Mouse (Mus musculus): ENCODE measurements around the gene Sod2. TPM values are rescaled to one million over a fixed set of nuclear protein-coding genes. Genes with fewer than 3 reads are reported as not detected.
"Not testable (repeated sequence)": the region's sequence is repeated elsewhere in the genome, so short reads cannot be mapped to it uniquely, and the experiment has no call there.

Sod2 gene
- total and polyA plus RNA-seq, 2 experiments from 2014 or later = 149 to 229 TPM

DNA sequence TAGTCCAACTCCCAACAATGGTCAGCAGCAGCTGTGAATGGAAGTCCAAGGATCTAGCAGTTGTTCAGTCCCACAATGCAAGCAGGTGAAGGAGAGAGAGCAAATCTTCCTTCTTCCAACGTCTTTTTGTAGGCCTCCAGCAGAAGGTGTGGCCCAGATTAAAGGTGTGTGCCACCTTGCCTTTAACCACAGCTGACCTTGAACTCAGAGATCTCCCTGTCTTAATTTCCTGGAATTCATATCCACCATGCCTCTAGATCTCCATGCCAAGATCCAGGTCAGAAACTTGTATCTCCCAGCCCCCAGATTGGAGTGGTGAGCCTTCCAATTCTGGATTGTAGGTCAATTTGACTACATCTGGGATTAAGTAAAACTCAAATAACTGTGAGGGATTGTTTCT is 12.6 kb upstream of the Sod2 start, which contains the start of gene Wtap:
Wtap (minus strand) TSS at position 101 of the 400 bp plus-strand sequence.
- peak within 1 kb of the TSS; percentile 100 for H3K9ac ChIP-seq (replicated peaks; ENCODE audit: low read length)
- WGBS = 80% methylated on average over 1 of the region's 1 CpGs
- H3K36me3 ChIP-seq (ENCODE audit: insufficient read depth, low read length) = no peaks in the 10 kb centered on the region
- H3K4me1 ChIP-seq (ENCODE audit: insufficient read depth, low read length) = no peaks in the 10 kb centered on the region
- H3K4me2 ChIP-seq (ENCODE audit: low read depth, low read length) = peak within 1 kb of the TSS; percentile 88
- H3K9me3 ChIP-seq (ENCODE audit: low read length) = no peaks in the 10 kb centered on the region
- DNase-seq (ENCODE audit: low spot score) (no peak), ATAC-seq (no peak)
- H3K27me3 ChIP-seq (ENCODE audit: insufficient read depth, low read length) = no peaks in the 10 kb centered on the region
- H3K27ac ChIP-seq = peak within 1 kb of the TSS; percentile 100
- peak within 1 kb of the TSS; percentile 99 for H3K4me3 ChIP-seq (ENCODE audit: low read length)
- no peak for TF ChIP-seq CTCF (IDR thresholded peaks at IDR 0.05; ENCODE audit: low read depth)

DNA sequence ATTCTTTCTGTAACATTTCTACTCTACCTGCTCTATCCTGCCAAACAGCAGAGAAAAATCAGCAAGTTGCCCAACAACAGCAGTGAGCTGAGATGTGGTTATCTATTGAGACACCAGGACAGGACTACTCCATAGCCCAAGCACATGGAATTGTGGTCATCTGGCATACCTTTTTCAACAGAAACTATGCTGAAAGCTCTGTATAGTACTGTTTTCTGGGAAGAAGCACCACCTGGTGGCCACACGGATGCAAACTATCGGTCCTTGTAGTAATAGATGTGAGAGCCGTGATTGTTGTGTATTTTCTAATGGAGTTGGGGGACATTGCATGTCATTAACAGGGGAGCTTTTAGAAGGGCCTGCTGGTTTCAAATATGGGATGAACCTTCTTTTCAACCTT is 10.3 kb upstream of the Sod2 start:
- TF ChIP-seq CTCF (IDR thresholded peaks at IDR 0.05; ENCODE audit: low read depth) = peak; percentile 76
- Histone ChIP-seq H3K4me3 (ENCODE audit: low read length) (no peak overlapping the region), H3K9ac (replicated peaks; ENCODE audit: low read length) (no peak overlapping the region), H3K36me3 (ENCODE audit: insufficient read depth, low read length) (no peaks in the 10 kb centered on the region), H3K27me3 (ENCODE audit: insufficient read depth, low read length) (no peaks in the 10 kb centered on the region), H3K4me1 (ENCODE audit: insufficient read depth, low read length) (no peaks in the 10 kb centered on the region), H3K9me3 (ENCODE audit: low read length) (no peaks in the 10 kb centered on the region), H3K4me2 (ENCODE audit: low read depth, low read length) (no peak overlapping the region), H3K27ac (no peak overlapping the region)
- DNase-seq (ENCODE audit: low spot score) (peak; percentile 74), ATAC-seq (no peak)
- WGBS = 16% methylated on average over 3 of the region's 3 CpGs

DNA sequence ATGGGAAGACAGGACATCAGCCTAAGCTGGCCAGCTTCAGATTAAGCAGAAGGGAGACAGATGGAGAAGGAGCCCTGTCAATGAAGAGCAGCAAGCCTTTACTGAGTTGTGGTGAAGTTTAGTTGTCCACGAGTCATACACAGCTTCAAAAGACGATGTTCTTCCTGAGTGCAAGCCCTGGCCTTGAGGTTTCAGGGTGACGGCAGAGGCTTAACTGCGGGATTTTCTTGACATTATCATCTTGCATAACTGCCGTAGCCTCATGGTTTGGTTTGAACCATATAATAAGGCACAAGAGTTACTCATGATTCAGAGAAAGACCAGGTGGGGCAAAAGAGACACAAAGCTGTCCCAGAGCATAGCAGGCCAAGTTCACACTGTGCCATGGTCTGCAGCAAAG is 8.8 kb upstream of the Sod2 start:
- H3K4me3 ChIP-seq (ENCODE audit: low read length) = no peak overlapping the region
- no peak overlapping the region for H3K4me2 ChIP-seq (ENCODE audit: low read depth, low read length)
- H3K4me1 ChIP-seq (ENCODE audit: insufficient read depth, low read length) = no peaks in the 10 kb centered on the region
- 91% methylated on average over 5 of the region's 5 CpGs for WGBS
- no peak for ATAC-seq
- TF ChIP-seq CTCF (IDR thresholded peaks at IDR 0.05; ENCODE audit: low read depth) = no peak
- no peak overlapping the region for H3K9ac ChIP-seq (replicated peaks; ENCODE audit: low read length)
- H3K27me3 ChIP-seq (ENCODE audit: insufficient read depth, low read length) = no peaks in the 10 kb centered on the region
- H3K27ac ChIP-seq = no peak overlapping the region
- DNase-seq (ENCODE audit: low spot score) = no peak
- no peaks in the 10 kb centered on the region for H3K36me3 ChIP-seq (ENCODE audit: insufficient read depth, low read length)
- H3K9me3 ChIP-seq (ENCODE audit: low read length) = no peaks in the 10 kb centered on the region

- 75% methylated on average over 6 of the region's 6 CpGs for WGBS
- no peak for DNase-seq (ENCODE audit: low spot score)
- TF ChIP-seq CTCF (IDR thresholded peaks at IDR 0.05; ENCODE audit: low read depth) = no peak
- no peaks in the 10 kb centered on the region for H3K4me1 ChIP-seq (ENCODE audit: insufficient read depth, low read length)
- no peak overlapping the region for H3K27ac ChIP-seq
- no peak for ATAC-seq
- no peaks in the 10 kb centered on the region for H3K27me3 ChIP-seq (ENCODE audit: insufficient read depth, low read length)
- no peaks in the 10 kb centered on the region for H3K9me3 ChIP-seq (ENCODE audit: low read length)
- no peak overlapping the region for H3K4me3 ChIP-seq (ENCODE audit: low read length)
- H3K9ac ChIP-seq (replicated peaks; ENCODE audit: low read length) = no peak overlapping the region
- H3K36me3 ChIP-seq (ENCODE audit: insufficient read depth, low read length) = no peaks in the 10 kb centered on the region
- H3K4me2 ChIP-seq (ENCODE audit: low read depth, low read length) = no peak overlapping the region
Observed at GRCm38 (mm10) chr17:12999069-12999468, 7.6 kb upstream of the Sod2 start.

GRCm38 (mm10) chr17:13002243-13002642 is 4.4 kb upstream of the Sod2 start:
- not testable (repeated sequence) for H3K4me1 ChIP-seq (ENCODE audit: insufficient read depth, low read length); H3K4me2 ChIP-seq (ENCODE audit: low read depth, low read length); H3K27ac ChIP-seq; H3K4me3 ChIP-seq (ENCODE audit: low read length); H3K9ac ChIP-seq (replicated peaks; ENCODE audit: low read length); H3K36me3 ChIP-seq (ENCODE audit: insufficient read depth, low read length); DNase-seq (ENCODE audit: low spot score); ATAC-seq; H3K27me3 ChIP-seq (ENCODE audit: insufficient read depth, low read length); H3K9me3 ChIP-seq (ENCODE audit: low read length)
- WGBS = 95% methylated on average over 5 of the region's 5 CpGs

DNA sequence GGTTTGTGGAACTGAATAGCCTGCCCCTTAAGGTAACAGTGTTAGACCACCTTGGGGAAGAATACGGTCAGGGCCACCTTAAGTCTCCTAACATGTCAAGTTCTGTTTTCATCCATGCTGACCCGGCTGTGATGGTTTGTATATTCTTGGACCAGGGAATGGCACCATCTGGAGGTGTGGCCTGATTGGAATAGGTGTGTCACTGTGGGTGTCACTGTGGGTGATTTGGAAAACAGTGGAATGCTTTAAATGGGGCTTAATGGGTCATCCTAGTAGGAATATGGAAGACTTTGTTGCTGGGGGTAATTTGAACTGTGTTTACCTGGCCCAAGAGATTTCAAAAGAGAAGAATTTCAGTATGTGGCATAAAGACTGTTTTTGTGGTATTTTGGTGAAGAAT is 2.2 kb upstream of the Sod2 start:
- H3K9ac ChIP-seq (replicated peaks; ENCODE audit: low read length); H3K4me2 ChIP-seq (ENCODE audit: low read depth, low read length); H3K36me3 ChIP-seq (ENCODE audit: insufficient read depth, low read length); H3K27me3 ChIP-seq (ENCODE audit: insufficient read depth, low read length); H3K4me1 ChIP-seq (ENCODE audit: insufficient read depth, low read length); ATAC-seq; H3K9me3 ChIP-seq (ENCODE audit: low read length); H3K4me3 ChIP-seq (ENCODE audit: low read length); DNase-seq (ENCODE audit: low spot score); H3K27ac ChIP-seq: not testable (repeated sequence)
- 84% methylated on average over 2 of the region's 2 CpGs for WGBS

GRCm38 (mm10) chr17:13006984-13007383 is 338 bp downstream of the Sod2 start:
- H3K9me3 ChIP-seq (ENCODE audit: low read length) = no peaks in the 10 kb centered on the region
- no peaks in the 10 kb centered on the region for H3K27me3 ChIP-seq (ENCODE audit: insufficient read depth, low read length)
- H3K27ac ChIP-seq = peak overlapping the region; percentile 91
- H3K4me1 ChIP-seq (ENCODE audit: insufficient read depth, low read length) = 0 out of 2 replicates have a peak, but pooled peaks cover 3% of the 10 kb centered on the region
- H3K9ac ChIP-seq (replicated peaks; ENCODE audit: low read length) = peak overlapping the region; percentile 35; the same call in 1 of the 2 replicates
- no peak for TF ChIP-seq CTCF (IDR thresholded peaks at IDR 0.05; ENCODE audit: low read depth)
- peak overlapping the region; percentile 91 for H3K4me2 ChIP-seq (ENCODE audit: low read depth, low read length)
- no peak for ATAC-seq
- DNase-seq (ENCODE audit: low spot score) = no peak
- peak overlapping the region; percentile 82 for H3K4me3 ChIP-seq (ENCODE audit: low read length)
- 47% methylated on average over 5 of the region's 5 CpGs for WGBS
- H3K36me3 ChIP-seq (ENCODE audit: insufficient read depth, low read length) = peaks cover 2% of the 10 kb centered on the region; the same call in 1 of the 2 replicates
